Mouse (Mus musculus): Measurements from ENCODE around the gene Chrnb2.
A peak's percentile ranks its signal among the peaks of the same experiment; 100 is the strongest.

Chrnb2 gene

DNA sequence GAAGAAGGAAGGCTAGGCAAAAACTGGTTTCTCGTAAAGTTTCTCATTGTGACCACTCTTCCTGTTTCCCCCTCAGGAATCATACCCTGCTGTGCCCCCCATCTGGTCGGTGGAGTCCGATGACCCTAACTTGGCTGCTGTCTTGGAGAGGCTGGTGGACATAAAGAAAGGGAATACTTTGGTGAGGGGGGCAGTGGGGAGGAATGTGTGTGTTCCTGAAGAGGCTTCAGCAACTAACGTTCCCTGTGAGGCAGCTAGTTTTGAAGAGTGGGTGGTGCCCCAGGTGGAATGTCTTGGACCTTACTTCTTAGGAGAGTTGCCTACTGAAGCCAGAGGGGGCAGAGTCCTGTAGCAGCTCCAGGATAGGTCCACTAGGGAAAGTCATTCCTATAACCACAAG, 11.6 kb upstream of the Chrnb2 start:
- DNase-seq (ENCODE audit: low spot score in 2 of 2), result no peak

DNA sequence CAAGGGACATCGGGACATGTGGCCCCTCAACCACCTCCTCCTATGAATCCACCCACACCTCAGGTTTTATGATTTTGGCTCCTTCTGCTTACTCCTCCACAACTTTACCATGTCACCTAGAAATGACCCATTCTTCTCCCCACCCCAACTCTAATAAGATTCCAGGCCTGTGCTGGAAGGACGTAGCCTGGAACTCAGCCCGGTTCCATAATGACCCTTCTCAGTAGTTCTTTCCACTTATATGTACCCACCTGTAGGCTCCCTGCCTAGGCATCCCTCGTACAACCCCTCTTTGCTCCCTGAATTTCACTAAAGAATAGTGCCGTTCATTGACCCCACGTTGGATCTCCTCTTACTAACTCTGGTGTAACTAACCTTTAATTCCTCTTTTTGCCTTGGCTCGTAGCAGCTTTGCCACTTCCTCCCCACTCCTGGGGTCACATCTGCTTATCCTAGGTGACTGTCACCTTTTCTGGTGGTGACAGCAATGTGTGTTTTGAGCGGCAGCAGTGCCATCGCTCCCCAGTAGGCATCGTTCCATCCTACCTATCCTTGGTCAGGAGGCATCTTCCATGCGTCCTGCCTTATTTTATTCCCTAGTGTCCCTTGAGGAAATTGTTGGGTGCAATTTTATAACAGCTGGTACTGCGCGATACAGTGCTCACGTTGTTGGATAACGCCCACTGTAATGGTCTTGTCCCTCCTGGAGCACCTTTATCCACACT, 10.0 kb upstream of the Chrnb2 start:
- no peak for DNase-seq (ENCODE audit: low spot score in 2 of 2)

DNA sequence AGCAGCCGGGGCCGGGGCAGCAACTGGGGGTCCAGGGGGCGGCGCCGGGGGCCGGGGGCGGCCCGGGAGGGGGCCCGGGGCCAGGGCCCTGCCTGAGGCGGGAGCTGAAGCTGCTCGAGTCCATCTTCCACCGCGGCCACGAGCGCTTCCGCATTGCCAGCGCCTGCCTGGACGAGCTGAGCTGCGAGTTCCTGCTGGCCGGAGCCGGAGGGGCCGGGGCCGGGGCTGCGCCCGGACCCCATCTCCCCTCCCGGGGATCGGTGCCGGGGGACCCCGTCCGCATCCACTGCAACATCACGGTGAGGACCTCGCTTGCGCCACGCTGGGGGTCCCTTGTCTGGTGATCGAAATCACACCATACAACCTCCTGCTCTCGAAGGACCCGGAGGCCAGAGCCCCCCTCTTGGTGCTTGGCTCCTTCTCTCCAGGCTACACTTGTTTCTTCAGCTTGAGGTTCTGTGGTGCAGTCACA, 9.3 kb upstream of the Chrnb2 start:
- DNase-seq (ENCODE audit: low spot score in 2 of 2), result peak; percentile 45 to 62

DNA sequence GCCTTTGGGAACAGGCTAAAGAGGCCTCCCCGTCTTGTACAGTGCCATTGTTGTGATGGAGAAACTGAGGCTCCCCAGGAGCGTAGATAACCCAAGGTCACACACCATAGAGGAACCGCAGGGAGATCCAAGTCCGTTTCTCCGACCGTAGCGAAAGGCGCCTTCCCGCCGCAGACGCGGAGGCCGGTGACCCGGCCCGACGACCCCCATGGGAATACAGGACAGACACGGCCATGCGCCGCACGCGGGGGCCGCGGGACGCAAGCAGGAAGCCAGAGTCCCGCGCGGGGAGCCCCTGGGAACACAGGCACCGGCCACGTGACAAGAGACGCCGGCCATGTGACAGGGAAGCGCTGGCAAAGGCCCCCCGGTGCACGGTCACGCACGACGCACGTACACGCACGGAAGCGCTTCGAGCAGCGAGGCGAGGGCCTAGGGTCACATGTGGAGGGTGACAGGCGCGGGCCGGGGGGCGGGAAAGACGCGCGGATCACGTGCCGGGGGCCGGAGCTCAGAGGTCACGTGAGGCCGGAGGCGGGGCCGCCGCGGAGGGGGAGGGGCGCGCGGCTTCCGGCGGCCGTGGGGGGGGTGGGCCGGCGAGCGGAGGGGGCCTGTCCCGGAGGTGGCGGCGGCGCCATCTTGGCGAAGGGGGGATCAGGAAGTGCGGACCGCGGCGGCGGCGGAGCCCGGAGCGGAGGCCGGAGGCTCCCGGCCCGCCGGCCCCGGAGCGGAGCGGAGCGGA, 8.7 kb upstream of the Chrnb2 start, which contains the start of gene Ube2q1:
Ube2q1 (plus strand) TSS at position 649 of the 742 bp plus-strand sequence.
- peak; percentile 96 to 97 for DNase-seq (ENCODE audit: low spot score in 2 of 2)

DNA sequence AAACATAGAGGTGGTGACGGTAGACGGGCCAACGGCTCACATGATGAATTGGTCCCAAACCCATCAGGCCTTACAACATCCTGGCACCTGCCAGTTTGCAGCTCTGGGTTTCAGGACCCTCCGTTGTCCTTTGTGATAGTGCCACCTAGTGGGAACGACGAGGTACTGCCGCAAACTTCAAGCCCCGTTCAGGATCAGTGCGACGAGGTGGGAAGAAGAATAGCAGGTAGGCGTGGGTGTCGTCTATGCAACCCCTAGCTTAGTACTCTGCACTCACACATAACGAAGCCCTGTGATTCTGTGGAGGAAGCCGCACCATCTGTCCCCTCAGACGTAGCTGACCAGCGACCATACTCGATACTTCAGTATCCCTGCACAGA, 8.1 kb upstream of the Chrnb2 start:
- peak; percentile 66 to 75 for DNase-seq (ENCODE audit: low spot score in 2 of 2)

DNA sequence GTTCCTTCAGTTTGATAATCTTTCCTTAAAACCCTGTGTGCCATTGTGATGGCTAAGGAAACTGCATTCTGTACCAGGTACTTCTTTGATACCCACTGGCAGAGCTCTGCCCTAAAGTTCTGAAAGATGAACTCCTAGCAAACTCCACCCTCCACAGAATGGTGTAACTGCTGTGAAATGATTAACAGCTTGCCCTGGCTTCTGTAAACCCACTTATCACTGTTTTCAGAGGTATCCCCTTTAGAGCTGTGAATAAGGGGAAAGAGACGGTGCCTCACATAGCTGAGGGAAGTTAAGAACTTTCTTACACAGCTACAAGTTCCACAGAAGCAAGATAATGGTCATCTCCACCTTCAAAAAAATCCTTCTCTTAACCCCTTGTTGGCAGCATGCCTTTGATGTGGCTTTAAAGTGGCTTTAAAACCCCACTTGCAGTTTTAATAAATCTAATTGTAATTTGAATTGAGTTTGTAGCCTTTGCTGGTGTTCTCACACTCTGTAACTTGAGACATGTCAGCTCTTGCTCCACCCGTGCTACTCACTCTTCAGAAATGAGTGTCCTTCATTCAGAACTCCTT, 6.1 kb upstream of the Chrnb2 start:
- DNase-seq (ENCODE audit: low spot score in 2 of 2), result no peak

DNA sequence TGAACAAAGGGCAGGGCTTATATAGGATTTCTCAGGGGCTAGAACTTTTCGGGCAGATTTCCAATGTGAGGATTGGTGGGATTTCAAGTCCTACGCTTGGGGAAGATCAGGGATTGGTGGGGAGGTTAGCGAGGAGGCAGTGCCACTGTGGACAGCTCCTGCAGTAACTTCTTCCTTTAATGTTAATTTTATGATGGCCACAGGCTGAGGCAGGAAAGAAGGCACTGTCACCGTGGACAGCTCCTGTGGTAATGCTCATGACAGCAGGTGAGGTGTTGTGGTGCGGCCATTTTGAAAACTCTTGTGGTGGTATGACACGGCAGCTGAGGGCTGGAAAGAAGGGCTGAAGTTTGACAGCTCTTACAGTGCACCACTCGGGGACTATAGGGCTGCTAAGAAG, 5.2 kb upstream of the Chrnb2 start:
- DNase-seq (ENCODE audit: low spot score in 2 of 2), result no peak

DNA sequence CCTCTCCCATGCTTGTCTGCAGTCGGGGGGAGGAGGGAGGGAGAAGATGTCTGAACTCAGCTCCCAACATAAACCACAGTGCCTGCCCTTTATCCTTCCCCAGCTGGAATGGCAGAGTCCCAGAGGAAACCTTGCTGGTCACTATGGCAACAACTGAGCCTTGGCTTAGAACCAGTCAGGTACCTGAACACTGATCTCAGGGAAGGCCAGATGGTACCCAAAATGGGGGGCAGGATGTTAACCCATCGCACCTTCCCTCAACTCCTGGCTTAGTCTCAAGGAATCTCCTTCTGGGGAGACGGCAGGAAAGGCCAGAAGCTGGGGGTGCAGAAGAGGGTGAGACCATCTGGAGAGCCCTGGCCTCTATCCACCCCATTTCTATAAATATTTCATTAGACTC, 4.6 kb downstream of the Chrnb2 start:
- DNase-seq (ENCODE audit: low spot score in 2 of 2), result peak in 1 of 2 experiments; percentile 49

DNA sequence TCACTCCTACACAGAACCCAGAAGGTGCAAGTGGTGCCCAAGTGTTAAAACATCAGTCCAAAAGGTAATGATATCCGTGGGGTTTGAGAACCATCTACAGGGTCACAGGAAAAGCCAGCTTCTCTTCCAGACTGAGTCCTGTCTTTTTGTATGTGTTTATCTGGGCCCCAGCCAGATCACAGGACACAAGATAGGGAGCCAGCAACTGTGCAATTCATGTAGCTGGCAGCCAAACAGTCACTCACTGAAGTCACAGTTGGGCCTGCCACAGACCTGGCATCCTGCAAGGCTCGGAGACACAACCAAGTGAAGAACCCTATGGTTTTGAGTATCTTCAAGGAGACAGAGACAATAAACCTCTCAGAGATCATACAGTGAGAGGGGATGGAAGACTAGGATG, 6.6 kb downstream of the Chrnb2 start:
- no peak for DNase-seq (ENCODE audit: low spot score in 2 of 2)

DNA sequence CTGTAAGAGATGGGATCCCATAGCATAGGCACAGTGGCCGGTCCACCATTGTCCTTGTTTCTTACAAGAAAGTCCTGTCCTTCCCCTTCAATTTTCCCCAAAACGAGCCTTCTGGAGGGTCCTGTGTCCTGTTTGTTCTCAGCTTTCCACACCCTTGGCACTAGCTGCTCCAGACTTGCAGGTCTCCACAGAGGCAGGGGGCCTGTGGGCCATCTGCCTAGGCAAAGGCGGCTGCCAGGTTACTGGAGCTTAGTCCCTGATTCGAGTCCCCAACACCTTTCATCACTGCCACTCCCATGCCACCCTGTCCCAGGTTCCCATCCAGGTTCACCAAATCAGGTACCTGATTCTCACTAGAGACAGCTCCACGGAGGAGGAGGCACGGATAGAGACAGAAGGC, 9.1 kb downstream of the Chrnb2 start:
- no peak for DNase-seq (ENCODE audit: low spot score in 2 of 2)

DNA sequence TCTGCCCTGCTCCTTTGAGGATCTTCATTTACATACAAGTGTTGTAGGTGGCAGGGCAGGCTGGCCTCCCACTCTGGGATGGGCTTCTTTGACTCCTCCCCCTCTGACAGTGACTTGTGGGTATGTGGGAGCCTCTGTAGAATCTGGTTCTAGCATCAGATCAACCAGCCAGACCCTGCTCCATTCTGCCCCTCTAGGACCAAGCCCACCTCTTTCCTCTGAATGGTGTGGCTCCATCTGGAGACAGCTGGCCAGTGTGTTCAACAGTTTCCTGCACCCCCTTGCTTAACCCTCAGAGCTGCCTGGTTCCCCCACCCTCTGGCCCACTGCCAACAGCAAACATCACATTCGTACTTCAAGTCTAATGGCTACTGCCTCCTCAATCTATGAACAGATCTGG, 12.1 kb downstream of the Chrnb2 start:
- no peak for DNase-seq (ENCODE audit: low spot score in 2 of 2)

DNA sequence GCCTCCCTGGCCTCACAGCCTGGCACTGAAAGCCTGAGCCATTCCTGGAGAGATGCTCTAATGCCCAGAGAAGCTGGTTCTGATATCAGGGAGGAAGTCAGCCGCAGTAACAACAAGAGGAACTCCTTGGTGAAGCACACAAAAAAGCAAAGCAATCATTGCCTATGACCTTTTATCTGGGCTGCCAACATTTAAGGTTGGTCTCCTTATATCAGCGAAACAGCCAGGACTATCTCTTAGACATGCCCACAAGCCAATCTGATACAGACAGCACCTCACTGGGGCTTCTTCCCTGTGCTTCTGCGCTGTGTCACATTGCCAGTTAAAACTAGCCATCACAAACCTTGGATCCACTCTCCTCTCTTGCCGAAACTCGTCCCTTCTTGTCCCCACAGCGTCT, 25.9 kb downstream of the Chrnb2 start:
- no peak for DNase-seq (ENCODE audit: low spot score in 2 of 2)

DNA sequence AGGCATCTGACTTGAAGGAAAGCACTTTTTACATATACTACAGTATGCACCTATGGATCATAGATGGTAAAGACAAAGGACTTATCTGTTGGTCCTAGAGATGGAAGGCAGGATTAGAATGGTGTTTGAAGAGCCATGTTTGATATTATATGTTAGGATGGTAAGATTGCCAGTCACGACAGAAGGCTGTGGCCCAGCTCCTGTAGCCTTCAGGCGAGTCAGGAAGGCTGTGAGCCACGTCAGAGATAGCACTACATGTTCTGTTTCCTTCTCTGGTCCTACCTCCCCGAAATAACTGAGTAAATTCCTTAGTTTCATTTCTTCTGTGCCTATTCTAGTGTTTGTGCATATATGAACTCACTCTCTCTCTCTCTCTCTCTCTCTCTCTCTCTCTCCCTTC, 32.3 kb downstream of the Chrnb2 start:
- DNase-seq (ENCODE audit: low spot score in 2 of 2), result no peak

DNA sequence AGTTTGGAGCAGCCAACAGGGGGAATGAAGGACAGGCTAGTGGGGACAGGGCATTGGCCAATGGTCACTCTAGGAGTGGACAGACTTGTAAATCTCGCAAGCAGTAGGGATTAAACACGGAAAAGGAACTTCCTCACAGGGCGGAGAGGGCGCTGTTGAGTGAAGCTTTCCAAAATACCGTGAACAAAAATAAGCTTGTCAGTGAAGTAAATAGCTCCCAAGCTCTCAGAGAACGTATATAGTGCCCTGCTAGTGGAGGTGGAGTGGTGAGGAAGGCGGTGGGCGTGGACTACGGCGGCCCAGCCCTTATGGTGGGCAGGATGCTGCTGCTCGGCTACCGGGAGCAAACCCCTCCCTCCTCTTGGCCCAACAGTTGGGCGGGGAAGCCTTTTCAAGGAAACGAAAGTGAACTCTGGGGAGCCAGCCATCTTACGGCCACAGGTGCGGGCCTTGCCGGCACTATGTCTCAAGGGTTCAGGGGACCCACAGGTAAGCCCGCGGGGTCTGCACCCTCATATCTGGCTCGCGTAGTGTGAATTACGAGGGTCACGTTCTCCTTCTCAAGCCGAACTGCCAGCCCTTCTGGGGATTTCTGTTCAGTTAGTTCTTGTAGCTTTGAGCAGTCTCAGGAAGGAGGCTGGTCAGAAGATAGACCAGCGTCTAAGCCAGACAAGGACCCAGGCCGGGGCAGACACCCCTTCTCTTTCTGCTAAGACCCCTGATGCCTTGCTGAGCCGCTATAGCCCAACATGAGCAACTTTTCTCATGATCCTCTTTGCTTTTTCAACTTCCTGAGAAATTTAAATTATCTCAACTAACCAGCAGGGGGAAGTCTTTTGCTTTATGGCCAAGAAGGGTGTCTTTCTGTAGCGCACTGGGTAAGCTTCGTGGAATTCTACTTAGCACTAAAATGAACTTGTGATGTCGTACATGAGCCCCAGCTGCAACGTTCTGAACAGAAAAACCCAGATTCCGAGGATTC, 33.8 kb downstream of the Chrnb2 start:
- peak; percentile 80 to 85 for DNase-seq (ENCODE audit: low spot score in 2 of 2)

DNA sequence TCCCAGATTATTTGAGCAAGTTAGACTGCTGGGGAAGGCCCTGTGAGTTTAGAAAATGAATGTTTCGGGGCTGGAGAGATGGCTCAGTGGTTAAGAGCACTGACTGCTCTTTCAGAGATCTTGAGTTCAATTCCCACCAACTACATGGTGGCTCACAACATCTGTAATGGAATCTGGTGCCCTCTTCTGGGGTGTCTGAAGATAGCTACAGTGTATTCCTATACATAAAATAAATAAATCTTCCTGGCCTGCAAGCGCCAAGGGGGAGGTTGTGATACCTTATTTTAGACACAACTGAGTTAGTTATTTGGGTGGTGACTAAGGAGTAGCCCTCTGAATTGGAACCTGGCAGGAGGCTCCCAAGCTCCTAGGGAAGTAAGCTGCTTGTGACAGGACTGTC, 35.6 kb downstream of the Chrnb2 start:
- no peak for DNase-seq (ENCODE audit: low spot score in 2 of 2)

DNA sequence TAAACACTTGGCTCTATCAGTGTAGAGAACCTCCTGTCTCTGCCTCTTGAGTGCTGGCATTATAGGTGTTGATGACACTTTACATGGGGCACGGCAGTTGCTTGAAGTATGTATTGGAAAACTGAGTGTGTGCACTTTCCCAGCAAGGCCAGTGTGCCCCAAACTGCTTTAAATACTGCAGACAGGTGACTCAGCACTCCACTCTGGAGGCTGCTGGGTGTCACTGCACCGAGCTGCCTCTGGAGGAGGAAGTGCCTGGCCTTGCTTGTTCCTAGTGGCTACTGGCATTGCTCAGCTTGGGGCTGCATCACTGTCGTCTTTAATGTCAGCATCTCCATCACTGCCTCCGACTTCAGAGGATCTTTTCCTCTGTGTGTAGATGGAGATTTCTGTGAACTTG, 37.4 kb downstream of the Chrnb2 start:
- peak in 1 of 2 experiments; percentile 41 for DNase-seq (ENCODE audit: low spot score in 2 of 2)

DNA sequence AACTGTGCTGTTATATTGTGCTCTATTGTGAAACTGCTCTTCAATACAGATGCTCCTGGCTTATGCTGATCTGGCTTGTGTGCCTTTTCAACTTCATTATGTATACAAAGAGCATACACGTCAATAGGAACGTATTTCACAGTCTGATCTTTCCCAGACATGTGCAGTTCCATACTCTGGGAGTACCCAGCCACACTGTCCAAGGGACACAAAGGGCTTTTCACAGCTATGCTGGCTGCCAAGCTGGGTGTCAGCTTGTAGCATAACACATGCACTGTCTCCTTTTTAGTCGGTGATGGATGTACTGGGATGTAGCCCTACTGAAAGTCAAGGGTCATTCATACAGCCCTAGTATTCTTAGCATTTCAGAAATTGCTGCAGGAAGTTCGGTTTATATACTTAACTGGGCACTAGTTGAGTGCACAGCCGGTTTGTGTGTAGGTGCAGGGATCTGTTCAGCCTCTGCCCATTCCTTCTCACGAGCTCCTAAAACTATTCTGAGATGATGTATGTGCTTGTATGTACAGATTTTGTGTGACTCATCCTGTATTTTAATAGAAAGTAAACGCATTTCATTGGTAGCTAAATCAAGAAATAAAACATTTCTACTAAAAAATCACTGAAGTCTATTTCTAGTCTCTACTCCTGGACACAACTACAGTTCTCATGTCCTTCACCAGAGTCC, 40.9 kb downstream of the Chrnb2 start:
- no peak for DNase-seq (ENCODE audit: low spot score in 2 of 2)

DNA sequence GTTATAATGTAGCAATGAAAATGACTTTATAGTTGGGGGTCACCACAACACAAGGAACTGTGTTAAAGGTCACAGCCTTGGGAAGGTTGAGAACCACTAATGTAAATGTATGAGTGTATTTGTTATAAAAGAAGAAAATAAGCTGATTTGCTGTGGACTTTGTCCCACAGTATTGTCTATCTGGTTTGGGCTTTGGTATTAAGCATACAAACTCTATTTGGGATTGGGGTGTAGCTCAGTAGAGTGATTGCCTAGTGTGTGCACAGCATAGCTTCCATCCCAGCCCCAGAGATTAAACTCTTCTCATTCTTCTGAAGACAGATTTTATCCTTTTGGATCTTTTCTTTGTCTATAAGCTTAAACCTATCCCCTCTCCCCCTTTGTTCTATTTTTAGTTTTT, 42.4 kb downstream of the Chrnb2 start:
- DNase-seq (ENCODE audit: low spot score in 2 of 2), result no peak

DNA sequence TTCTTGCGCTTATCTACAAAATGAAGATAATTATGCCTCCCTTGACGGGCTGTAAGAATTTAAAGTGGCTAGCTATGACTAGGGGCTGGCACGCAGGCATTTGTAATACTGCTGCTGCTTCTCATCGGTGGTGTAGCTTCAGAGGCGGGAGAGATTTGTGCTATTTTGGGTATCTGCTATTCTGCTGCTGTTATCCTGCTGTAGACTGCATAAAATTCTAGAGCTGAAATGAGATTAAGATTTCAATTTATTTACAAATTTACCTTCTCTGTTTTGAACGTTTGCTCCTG, 48.5 kb downstream of the Chrnb2 start:
- no peak for DNase-seq (ENCODE audit: low spot score in 2 of 2)

DNA sequence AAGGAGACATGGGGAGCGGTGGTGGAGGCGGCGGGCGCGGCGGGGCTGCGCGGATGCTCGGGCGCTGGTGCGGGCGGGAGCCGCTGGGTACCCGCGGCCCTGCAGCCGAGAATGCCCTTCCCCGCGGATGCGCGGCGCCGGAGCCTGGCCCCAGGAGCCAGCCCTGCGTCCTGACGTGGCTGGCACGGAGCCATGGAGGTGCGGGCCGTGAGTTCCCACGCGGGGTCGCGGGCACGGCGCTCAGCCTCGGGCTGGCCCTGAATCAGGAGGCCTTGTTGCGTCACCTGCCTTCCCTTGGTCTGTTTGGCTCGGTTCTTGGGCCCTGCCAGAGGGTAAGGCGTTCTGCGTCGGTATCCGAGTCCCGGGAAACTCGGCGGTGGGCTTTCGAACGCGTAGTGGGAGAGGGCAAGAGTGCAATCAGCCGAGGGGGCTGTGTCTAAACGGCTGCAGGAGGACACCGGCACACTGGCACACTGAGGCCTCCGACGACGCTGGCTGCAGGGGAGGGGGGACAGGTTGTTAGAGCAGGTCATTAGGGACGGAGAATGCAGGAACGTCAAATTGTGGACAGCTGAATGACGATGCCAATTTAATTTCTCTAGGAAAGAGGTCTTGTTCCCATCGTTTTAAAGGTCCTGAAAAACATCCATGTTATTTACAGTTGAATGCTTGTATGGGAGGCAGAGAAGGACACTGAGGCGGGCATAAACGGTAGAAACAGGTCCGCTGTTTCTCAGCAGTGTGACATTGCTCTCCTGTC, 49.0 kb downstream of the Chrnb2 start:
- DNase-seq (ENCODE audit: low spot score in 2 of 2), result peak in 1 of 2 experiments; percentile 28
